Mouse (Mus musculus) spleen, postnatal 36 days (tissue): ENCODE measurements at regions not wholly inside any gene's neighbourhood (a gene's known extent, or its start where the extent isn't known, plus 50 kb on each side); places are given as distances from the start of the nearest gene placed in this dataset.

ENCODE experiments used
- DNase-seq, 2 experiments: peaks; one replicate each; pipeline ENCODE4 v3.0.0; 2022; ENCODE audit warnings: low spot score in 2 of 2, mixed read lengths in 1 of 2

GRCm38 (mm10) chr9:43930037-43930404 lies 113.2 kb upstream of the Thy1 start:
- no peak for DNase-seq

GRCm38 (mm10) chr9:43930476-43930875 lies 112.7 kb upstream of the Thy1 start:
- DNase-seq, result no peak

- DNase-seq, result no peak
Measured at GRCm38 (mm10) chr9:43934012-43934690, 109.0 kb upstream of the Thy1 start.

GRCm38 (mm10) chr9:43934691-43935064 lies 108.5 kb upstream of the Thy1 start:
- DNase-seq, result no peak

- no peak for DNase-seq
Measured at GRCm38 (mm10) chr9:43939336-43939735, 103.8 kb upstream of the Thy1 start.

GRCm38 (mm10) chr9:43942147-43942546 lies 101.0 kb upstream of the Thy1 start:
- DNase-seq, result no peak

GRCm38 (mm10) chr9:43943522-43943921 lies 99.7 kb upstream of the Thy1 start:
- no peak for DNase-seq

- no peak for DNase-seq
Measured at GRCm38 (mm10) chr9:43944816-43945741, 98.1 kb upstream of the Thy1 start.

GRCm38 (mm10) chr9:43945997-43946649 lies 97.1 kb upstream of the Thy1 start:
- no peak for DNase-seq

- DNase-seq, result no peak
Measured at GRCm38 (mm10) chr9:43947089-43947488, 96.1 kb upstream of the Thy1 start.

- DNase-seq, result no peak
Measured at GRCm38 (mm10) chr9:43947490-43948150, 95.6 kb upstream of the Thy1 start.

- DNase-seq, result no peak
Measured at GRCm38 (mm10) chr9:43953128-43953527, 90.1 kb upstream of the Thy1 start.

GRCm38 (mm10) chr9:43959541-43959940 lies 83.6 kb upstream of the Thy1 start:
- DNase-seq, result no peak

- no peak for DNase-seq
Measured at GRCm38 (mm10) chr9:43961431-43961830, 81.8 kb upstream of the Thy1 start.

- DNase-seq, result no peak
Measured at GRCm38 (mm10) chr9:43965171-43965570, 78.0 kb upstream of the Thy1 start.

- DNase-seq, result no peak
Measured at GRCm38 (mm10) chr9:43965811-43966210, 77.4 kb upstream of the Thy1 start.

GRCm38 (mm10) chr9:43970043-43970795 lies 73.0 kb upstream of the Thy1 start:
- DNase-seq, result no peak

- no peak for DNase-seq
Measured at GRCm38 (mm10) chr9:43970858-43971257, 72.3 kb upstream of the Thy1 start.

- peak; percentile 13 to 19 for DNase-seq
Measured at GRCm38 (mm10) chr9:43972290-43972689, 70.9 kb upstream of the Thy1 start.

- DNase-seq, result peak in 1 of 2 experiments; percentile 15
Measured at GRCm38 (mm10) chr9:43975405-43975804, 67.8 kb upstream of the Thy1 start.

- no peak for DNase-seq
Measured at GRCm38 (mm10) chr9:43976366-43976765, 66.8 kb upstream of the Thy1 start.
